Mouse (Mus musculus): ENCODE measurements at regions not wholly inside any gene's neighbourhood (a gene's known extent, or its start where the extent isn't known, plus 50 kb on each side); places are given as distances from the start of the nearest gene placed in this dataset.

DNA sequence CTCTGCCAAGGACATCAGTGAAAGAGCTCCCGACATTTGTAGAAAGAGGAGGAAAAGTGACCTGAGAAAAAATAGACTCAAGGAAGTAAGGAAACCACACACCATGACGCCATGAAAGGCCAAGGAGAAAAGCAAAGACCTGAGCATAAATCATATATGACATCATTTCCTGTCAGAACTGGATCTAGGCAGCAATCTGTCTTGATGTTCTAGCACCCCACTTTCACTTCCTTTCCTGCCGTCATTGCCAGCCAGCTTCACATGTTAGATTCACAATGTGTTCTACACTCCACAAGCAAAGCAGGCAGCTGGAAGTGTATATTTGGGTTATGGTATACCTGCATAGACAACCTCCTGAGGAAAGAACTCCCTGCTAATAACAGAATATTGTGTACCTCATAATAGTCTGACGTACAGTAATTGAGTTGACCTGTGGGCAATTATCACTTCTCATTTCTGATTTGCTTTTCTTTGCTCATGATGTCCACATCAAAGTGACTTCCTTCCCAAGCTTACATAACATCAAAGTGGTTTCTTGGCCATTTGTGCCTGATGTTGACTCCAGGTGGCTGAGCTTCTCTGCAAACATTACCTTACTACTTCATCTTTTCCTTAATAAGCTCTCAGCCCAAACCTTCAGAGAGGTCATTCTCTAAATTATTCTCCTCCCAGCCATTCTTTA lies 633.6 kb upstream of the Adgrl2 start:
- no peak for DNase-seq

DNA sequence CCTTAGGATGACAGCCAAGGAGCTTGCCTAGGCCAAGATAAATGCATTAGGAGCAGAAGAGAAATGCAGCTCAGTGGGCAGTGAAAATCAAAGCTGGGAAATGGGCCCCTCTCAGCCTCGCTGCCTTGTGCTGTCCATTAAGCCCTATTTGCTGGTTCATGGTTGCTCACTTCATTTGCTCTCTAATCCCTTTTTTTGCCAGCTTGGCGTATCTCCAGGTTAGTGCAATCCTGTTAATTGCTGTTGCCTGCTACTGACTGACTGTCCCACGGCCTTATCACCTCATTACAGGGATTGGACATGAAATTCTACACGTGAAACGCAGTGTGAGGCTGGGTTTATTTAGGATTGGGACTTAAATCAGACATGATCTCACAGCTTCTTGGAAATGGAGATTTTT lies 613.5 kb upstream of the Adgrl2 start:
- no peak for DNase-seq

DNA sequence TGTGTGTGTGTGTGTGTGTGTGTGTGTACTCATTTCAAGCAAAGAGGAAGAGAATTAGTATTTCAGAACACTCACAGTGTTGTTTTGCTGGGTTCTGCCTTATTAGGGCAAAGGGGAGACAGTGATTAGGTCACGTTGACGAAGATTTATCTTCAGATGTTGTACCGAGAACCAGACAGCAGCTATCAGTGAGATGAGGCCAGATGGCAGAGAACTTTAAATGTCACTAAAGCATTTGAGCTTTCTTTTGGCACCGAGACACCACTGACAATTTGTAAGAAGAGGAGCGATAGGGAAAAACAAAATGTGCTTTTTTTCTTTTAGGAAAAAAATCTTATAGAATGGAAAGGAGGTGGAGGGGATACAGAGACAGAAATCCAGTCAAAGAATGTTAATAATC lies 610.9 kb upstream of the Adgrl2 start:
- DNase-seq, result no peak

DNA sequence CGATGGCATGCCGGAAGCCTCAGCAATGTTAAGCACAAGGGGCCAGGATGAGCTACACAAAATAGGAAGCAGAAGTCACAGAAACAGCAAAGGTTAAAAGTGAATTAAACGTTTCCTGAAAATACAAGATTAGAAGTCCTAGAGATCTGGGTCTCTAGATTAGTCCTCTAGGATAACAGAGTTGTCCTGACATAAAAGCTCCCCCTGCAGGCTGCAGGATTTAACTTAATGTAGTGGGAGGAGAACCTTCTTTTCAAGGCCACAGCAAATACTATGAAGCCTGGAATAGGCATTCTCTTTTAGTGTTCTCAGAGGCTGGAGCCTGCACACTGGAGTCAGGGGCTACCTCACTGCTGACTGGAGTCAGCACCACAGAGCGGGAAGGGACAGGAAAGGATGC lies 604.1 kb upstream of the Adgrl2 start:
- DNase-seq, result peak; percentile 22

DNA sequence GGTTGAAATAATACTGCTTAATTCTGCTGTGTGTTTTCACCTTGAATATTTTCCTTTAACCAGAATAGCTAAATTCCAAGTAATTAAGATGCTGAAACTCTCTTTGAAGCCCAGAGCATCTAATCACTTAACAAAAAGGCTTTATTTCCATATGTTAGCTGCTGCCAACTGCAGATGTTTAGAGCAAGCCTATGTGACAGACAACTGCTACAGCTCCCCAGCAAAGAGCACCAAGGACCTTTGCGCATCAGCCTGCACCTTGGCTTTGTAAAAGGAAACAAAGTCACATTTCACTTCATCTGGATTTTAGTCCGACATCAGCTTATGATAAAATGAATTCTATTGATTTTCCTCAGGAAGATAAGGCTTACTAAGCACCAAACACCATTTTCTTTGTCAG lies 595.4 kb upstream of the Adgrl2 start:
- DNase-seq, result no peak

DNA sequence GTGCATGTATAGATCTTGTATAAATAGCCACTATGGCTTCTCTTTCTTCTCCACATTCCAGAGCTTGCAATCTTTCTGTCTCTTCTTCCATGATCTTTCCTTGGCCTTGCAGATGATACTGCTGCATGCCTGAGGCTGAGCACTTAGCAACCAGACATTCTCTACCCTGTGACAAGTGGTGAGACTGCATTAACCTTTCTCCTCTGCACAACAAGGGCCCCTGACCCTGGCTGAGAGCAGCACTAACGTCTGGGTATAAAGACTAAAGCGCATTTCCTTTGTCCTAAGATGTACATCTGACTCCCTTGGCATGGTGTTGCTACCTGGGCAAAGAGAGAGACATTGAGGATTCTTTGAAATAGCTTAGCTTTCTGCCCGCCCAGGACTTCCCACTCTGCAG lies 590.8 kb upstream of the Adgrl2 start:
- no peak for DNase-seq

DNA sequence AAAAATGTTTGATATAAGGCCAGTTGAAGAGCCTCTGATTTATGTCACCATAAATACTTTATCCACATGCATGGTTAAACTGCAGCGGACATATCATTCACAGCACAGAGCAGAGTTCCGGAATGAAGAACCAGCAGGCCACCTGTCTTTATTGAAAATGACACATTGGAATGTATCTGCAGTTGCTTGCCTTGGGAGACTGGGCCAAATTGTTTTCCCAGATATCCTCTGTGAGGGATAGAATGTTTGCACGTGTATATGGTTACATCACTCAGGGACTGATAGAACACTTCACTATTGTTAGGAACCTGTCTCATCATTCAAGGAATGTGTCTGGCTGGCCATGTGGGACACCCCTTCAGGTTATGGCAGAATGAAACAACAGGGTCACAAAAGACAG lies 585.3 kb upstream of the Adgrl2 start:
- no peak for DNase-seq

DNA sequence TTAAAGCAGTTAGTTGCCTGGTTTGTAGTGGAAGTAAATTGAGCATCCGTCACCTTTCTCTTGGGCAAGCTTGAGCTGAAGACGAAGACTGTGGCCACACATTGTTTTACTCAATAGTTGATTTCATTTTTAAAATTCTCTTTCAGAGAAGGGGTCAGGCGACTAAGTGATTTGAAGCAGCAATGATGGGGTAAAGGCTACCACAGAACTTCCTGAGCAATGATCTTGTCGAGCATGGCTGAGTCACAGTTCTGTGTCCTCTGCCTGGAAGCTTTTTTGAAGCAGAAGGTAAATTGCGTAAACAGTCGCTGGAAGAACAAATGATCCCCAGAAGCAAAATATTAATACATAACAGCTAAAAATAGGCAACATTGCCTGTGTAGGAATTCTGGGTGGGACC lies 576.5 kb upstream of the Adgrl2 start:
- no peak for DNase-seq

DNA sequence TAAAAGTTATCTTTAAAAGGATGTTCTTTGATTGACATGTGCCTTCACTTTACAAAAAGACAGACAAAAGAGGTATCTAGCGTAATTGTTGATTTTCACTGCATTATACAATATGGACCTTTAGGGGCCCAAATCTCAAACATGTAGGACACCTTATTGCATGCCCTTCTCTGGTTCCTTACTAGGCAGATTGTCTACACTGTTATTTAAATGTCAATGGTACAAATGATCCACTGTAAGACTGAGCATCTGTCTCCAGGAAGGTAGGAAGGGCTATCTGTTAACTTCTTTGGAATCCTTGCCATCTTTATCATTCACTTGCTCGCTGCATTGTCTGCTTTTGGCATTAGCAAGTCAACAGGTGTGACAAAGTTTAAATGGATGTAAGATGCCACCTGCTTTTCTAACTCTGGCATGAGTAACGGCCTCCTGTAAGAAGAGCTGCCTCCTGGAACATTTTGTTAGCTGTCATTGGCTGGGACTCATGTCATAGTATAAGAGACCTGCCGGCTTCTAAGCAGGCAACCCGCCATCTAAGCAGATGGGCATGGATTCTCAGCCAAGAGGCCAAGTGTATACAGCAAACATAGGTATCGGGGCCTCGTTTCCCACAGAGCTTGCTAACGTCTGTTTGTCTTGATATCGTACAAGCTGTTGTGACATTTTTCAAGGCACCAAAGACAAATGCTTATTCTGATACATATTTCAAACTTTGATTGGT lies 560.0 kb upstream of the Adgrl2 start:
- DNase-seq, result no peak

DNA sequence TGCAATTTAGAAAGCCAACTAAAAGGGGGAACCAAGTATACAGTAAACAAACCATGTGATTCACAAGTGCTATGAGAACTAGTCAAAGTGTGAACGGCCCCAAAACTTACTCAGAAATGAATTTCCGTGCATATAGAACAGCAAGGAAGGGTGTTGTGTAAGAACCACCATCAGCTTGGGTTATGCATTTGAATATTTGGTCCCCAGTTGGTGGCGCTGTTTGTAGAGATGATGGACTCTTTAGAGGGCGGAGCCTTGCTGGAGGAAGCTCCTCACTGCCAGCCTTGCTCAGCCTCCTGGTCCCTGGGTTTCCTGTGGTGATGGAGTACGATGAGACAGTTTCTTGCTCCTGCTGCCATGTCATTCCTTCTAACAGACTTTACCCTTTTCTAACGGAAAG lies 556.7 kb upstream of the Adgrl2 start:
- DNase-seq, result peak; percentile 61

DNA sequence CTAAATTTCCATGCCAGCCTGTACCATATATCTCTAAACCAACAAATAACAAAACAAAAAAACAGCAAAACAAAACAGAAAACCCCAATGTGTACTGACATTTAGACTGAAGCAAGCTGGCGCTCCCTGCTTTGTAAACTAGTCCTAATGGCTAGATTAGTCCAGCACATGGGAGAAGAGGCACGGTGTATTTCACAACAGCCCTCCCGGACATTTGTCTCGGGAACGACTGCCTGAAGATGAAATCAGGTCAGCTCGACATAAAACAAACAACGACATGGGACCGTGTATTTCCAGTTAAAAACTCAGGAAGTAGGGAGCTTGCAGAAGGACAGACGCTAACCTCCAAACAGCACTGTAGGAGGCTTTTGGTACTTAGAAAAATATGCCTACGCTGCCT lies 555.9 kb upstream of the Adgrl2 start:
- no peak for DNase-seq

DNA sequence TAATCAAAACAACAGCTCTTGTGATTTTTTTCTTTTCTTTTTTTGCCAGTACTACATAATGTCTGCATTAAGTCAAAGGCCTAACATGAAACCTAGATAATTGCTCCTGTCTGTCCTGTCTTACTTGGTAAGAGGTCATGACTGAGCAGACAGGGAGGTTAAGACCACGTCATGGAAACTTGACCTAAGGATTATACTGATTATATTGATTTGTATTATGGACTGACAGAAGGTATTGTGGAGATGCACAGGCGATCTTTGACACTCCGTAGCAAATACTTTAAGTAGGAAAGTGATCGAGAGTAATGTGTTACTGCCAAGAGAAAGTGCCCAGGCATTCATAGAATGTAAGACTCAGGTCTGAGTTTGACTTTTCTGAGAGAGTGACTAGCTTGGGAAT lies 543.8 kb upstream of the Adgrl2 start:
- DNase-seq, result no peak

DNA sequence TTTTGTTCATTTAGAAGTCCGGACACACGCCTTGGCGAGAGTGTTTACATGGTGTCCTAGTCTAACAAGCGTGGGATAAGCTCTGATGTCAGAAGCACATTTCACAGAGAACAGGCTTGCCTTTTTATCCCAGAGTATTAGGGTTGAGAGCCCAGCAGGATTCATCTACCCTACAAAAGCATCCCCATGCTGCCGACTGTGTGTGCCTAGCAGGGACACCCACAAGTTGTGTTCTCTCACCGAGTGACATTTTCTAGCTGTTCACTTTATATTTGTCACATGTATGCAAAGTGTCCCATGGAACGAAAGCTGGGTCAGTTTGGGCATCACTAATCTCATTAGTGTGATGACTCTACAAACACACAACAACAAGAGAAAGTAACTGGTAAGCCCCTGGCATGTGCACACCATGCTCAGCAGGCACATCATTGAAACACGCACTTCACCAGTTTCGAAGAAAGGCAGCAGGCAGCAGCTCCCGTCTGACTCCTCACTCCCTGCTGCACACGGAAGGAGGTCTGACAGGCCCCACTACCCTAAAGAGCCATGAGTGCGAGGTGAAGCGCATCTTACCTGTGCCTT lies 539.8 kb upstream of the Adgrl2 start:
- DNase-seq, result no peak

DNA sequence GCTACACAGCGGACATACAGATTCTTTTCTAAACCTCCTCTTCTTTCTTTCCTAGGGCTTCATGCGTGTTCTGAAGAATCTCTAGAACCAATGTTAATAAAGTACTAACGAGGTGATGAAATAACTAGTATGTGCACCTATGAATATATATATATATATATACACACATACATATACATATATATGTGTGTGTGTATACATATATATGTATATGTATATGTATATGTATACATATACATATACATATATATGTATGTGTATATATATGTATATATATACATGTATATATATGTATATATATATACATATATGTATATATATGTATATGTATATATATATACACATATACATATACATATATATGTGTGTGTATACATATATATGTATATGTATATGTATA lies 536.2 kb upstream of the Adgrl2 start:
- no peak for DNase-seq

DNA sequence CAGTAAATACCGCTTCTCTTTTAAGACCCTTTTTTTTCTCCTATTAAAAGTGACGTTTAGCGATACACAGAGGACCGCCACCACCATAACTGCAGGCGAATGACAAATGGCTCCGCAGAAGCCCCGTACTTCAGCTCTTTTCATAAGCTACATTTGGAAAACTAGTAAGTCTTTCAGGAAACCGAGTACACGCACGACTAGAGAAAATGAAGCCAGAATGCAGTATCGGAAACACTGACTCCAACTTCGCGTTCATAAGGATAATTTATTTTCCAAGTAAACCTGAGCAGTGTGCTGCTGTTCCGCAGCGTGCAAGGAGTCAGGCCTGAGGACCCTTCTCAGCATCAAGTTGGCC lies 529.2 kb upstream of the Adgrl2 start:
- DNase-seq, result no peak

DNA sequence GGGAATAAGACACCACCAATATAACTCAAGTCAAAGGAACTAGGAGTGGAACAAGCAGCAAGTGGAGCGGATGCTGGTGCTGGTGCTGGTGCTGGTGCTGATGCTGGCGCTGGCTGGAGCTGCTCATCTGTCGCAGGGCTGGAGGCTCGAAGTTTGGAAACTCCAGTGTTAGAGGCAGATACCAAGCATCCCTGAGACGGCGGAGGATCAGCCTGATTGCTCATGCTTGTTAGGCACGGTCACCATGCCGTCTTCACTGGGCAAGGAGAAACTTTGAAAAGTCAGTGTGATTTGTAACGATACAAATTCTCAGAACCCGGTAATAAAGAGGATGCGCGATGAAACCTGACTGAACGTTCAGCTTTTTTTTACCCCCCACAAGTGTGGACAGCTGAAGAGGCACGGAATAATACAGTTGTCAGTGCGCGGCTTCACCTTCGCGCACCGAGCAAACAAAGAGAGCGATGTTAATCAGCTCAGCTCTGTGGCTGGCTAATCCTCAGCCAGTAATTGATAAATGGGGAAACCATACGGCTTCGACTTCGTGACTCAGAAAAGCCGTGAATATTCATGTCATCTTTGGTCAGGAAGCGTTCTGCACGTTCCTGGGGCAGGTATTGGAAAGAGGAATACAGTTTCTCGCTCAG lies 528.7 kb upstream of the Adgrl2 start:
- no peak for DNase-seq

DNA sequence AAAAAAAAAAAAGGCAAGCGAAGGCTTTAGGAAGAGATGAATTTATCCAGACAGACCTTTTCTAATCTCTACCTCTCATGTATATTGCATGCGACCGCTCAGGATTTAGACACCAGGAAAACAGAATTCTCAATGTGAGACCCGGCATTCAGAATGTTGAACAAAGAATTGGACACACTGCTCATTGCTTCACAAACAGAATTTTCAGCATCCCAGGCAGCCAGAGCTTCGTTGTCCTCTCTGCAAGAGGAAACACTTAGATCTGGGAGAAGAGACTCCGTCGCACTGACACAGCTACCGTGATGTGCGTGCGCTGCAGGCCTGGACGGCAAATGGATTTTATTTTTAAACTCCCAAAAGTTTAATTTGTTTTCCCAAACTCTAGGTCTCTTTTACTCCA lies 527.2 kb upstream of the Adgrl2 start:
- DNase-seq, result no peak

DNA sequence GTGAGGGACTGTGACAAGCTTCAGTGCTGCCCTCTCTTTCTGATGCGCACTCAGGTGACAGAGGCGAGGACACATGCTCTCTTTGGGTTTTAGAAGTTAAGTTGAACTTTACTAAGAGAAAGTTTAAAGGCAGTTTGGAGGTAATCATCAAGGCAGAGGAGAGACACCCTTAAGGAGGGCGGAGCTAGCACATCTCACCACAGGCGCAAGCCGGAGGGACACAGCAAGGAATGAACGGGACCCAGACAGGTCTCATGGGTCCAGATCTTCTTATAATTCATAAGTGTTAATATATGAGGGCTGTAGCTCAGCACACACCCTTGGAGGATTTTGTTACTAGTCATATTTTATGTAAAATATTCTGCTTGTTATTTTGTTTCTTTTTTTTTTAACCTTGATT lies 518.8 kb upstream of the Adgrl2 start:
- DNase-seq, result no peak

DNA sequence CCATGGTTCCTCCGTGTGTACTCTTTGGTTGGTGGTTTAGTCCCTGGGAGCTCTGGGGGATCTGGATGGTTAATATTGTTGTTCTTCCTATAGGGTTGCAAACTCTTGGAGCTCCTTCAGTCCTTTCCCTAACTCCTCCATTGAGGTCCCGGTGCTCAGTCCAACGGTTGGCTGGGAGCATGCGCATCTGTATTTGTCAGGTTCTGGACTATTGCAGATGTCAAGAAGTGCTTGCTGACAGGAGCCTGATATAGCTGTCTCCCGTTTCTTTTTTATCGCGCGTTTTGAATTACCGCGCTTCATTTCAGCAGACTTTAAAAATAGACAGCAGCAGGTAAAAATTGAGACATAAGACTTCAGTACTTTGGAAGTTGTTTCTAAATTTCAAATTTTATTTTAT lies 518.3 kb upstream of the Adgrl2 start:
- no peak for DNase-seq

DNA sequence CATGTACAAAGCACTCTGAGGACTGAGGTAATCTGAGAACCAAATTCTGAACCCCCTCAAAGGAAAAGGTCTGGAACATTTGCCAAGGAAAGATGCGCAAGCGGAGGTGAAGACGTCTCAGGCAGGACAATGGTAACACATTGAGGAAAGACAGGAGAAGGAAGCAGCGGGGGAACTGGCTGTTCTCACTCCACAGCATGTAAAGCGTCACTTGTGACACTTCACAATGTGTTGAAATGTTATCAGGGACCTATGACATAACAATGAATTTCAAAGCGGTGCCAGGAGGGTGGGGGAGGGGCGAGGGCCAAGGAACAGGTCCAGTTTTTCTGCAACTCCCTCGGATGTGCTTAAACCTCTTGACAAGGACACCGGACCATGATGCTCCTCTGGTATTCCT lies 515.3 kb upstream of the Adgrl2 start:
- DNase-seq, result no peak

DNA sequence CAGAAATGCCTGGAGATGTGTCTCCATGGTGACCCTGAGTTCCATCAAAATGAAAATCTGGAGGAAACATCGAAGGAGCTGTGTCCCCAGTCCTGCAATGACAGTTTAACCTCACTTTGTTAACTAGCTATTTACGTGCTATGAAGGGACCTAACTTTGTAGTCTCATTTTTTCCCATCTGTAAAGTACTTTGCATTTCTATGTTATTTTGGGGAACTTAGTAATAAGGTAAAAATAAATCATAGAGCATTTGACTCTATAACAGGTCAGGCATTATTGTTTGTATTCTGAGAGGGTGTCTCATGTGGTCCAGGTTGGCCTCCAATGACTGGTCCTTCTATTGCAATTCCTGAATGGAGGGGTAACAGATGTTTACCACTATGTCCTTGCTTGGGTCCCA lies 513.6 kb upstream of the Adgrl2 start:
- no peak for DNase-seq

DNA sequence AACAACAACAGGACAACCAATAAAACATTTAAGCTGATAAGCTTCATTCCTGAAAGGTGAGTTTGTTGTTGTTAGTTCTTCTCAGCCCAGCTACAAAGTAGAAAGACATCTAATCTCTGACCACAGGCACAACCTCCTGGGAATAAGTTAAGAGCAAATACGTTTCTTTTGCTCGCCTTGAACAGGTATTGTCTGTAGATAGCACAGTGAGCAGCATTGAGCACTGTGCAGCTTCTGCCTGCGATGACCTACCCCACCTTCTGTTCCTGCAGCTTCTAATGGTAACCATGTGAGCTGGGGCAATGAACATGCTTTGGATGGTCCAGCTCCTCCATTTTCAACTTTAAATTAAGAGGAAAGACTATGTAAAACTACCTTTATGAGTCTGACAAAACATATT lies 509.8 kb upstream of the Adgrl2 start:
- no peak for DNase-seq

DNA sequence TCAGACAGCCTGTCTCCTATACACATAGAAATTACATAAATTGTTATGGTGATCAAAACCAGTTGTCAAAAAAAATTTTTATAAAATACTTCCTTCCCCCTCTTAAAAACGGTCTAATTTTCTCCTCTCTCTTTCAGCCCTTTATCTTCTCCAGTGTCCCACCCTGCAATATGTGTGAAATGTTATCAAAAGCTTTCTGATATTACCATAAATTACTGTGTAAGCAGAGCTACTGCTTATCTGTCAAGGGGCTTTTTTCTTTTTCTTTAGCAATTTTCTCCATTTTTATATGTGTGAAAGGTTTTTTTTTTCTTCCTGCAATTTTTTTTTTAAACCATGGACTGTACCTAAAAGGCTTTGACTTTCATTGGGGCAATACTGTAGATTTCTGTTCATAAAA lies 508.4 kb upstream of the Adgrl2 start:
- no peak for DNase-seq

DNA sequence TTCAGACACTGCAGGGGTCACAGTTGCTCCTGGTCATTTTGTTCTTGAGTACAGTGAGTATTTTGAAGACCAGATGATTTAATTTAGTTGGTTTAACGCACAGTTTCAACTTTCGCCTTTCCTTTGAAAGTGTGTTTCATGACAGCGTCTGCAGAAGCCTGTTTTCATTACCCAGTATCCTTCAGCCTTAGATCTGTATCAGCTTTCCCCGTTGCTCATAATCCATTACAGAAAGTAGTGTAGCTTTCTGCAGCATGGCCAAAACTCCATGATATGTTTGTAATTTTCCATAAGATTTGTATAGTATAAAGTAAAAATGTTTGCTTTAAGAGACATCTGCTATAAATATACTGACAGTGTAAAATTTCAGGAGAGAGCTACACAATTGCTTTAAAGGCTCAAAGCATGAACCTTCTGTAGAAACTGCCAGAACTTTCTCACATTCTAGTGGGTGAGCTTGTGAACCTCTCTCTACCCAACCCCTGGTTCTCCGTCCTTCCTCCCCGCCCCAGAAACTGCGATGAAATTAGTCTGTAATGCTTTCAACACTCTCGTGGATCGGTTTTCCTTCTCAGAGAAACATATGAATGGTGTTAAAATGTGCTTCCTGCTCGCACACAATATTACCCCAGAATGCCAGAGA lies 506.6 kb upstream of the Adgrl2 start:
- DNase-seq, result no peak
